Mouse (Mus musculus) lung, embryonic 14.5 days (tissue): ENCODE measurements around the gene Bend3. TPM values are rescaled to one million over a fixed set of nuclear protein-coding genes. Genes with fewer than 3 reads are reported as not detected.
A peak's percentile ranks its signal among the peaks of the same experiment; 100 is the strongest.

ENCODE experiments used
- ATAC-seq: fragments of 200-750 bp; cut with Nextera tagmentation; 2 replicates; pipeline ENCODE4 v1.8.0; 2017; ENCODE audit warnings: mild to moderate bottlenecking, moderate TSS enrichment, moderate library complexity; ENCODE audit not compliant: insufficient read depth
- DNase-seq: peaks from one replicate; pipeline ENCODE4 v3.0.0-alpha.2; 2015
- H3K27ac ChIP-seq: fragments of 300-500 bp; sonication (generic); 2 replicates; pipeline ENCODE4 v1.5.1; 2014; ENCODE audit warnings: low read depth, mild to moderate bottlenecking, moderate library complexity
- H3K27me3 ChIP-seq: fragments of 300-500 bp; sonication (generic); 2 replicates; pipeline ENCODE4 v1.6.1; 2014; ENCODE audit warnings: low read length, control low read depth; ENCODE audit not compliant: insufficient read depth
- H3K36me3 ChIP-seq: fragments of 300-500 bp; sonication (generic); 2 replicates; pipeline ENCODE4 v1.6.1; 2014; ENCODE audit warnings: control low read depth; ENCODE audit not compliant: insufficient read depth
- H3K4me1 ChIP-seq: fragments of 300-500 bp; sonication (generic); 2 replicates; pipeline ENCODE4 v1.6.1; 2014; ENCODE audit warnings: antibody characterized with exemption, control low read depth; ENCODE audit not compliant: insufficient read depth
- H3K4me2 ChIP-seq: fragments of 300-500 bp; sonication (generic); 2 replicates; pipeline ENCODE4 v1.6.1; 2014; ENCODE audit warnings: mild to moderate bottlenecking
- H3K4me3 ChIP-seq: fragments of 300-500 bp; sonication (generic); 2 replicates; pipeline ENCODE4 v1.5.1; 2014; ENCODE audit warnings: low read depth, low read length
- H3K9ac ChIP-seq: fragments of 300-500 bp; sonication (generic); 2 replicates; pipeline ENCODE4 v1.6.1; 2014
- H3K9me3 ChIP-seq: fragments of 300-500 bp; sonication (generic); 2 replicates; pipeline ENCODE4 v1.6.1; 2016; ENCODE audit warnings: low read depth, low read length, control low read depth
- CTCF ChIP-seq: IDR thresholded peaks from 2 replicates; pipeline ENCODE4 v1.5.1; 2016; ENCODE audit warnings: antibody characterized with exemption, low read depth
- WGBS: fragments of 180-500 bp; shearing (Covaris S2); extraction: QIAGEN DNeasy Blood & Tissue Kit; methylation state at CpG from one replicate; pipeline ENCODE4 v1.1.7; 2014; 5-methylcytosine and 5-hydroxymethylcytosine counted together
- polyA plus RNA-seq: library from polyadenylated mRNA; unstranded; fragments of >200 nt; fragmentation: Nextera tagmentation; extraction: Ambion mirVana; gene quantifications from 2 replicates; pipeline ENCODE4 v1.2.1, GENCODE M21; 2014

Bend3 gene
- polyA plus RNA-seq, 1 experiment from 2014 or later = 8.4 TPM

GRCm38 (mm10) chr10:43448656-43449055, 30.0 kb upstream of the Bend3 start:
- H3K36me3 ChIP-seq = no peaks in the 10 kb centered on the region
- no peak overlapping the region for H3K9ac ChIP-seq
- no peak overlapping the region for H3K4me3 ChIP-seq
- H3K4me1 ChIP-seq = no peaks in the 10 kb centered on the region
- no peak overlapping the region for H3K4me2 ChIP-seq
- no peaks in the 10 kb centered on the region for H3K27me3 ChIP-seq
- DNase-seq = no peak
- H3K9me3 ChIP-seq = no peaks in the 10 kb centered on the region
- H3K27ac ChIP-seq = no peak overlapping the region
- no peak for TF ChIP-seq CTCF
- ATAC-seq = no peak
- WGBS = 88% methylated on average over 3 of the region's 3 CpGs

DNA sequence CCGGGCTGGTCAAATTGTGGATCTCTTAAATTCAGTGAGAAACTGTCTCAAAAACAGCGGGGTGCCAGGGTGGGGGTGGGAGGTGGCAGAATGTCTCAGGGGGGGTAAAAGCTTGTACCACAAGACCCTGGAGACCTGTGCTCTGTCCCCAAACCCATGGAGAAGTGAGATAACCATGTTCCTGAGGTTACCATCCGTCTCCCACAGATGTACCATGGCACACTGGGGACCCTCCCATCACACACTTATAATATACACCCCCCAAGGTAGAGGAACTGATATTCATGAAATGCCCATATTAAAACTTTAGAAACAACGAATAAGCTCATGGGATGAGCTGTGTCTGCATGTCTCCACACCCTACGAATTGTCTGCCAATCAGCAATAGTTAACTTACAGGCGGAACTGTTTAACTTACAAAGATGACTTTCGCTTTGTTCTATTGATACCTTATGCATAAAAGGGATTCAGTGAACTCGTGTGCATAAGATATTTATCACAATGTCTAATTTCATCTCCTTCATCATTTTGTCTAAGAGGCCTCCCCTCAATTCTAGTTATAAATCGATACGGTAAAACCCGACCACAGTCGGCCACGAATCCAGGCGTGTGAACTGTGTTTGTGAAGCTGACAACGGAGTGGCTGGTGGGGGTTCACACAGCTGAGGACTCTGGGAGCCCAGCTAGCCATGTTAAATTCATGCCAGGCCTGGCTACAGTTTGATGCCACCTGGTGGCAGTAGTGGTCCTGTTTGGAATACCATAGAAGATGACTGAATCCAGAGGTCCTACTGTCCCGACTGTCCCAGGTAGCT, 26.6 kb upstream of the Bend3 start:
- Histone ChIP-seq H3K4me1 (no peaks in the 10 kb centered on the region), H3K27ac (no peak overlapping the region), H3K4me3 (peak overlapping the region; percentile 11), H3K9ac (peak overlapping the region; percentile 1; the same call in 1 of the 2 replicates), H3K4me2 (peak overlapping the region; percentile 54), H3K9me3 (no peaks in the 10 kb centered on the region), H3K27me3 (no peaks in the 10 kb centered on the region), H3K36me3 (no peaks in the 10 kb centered on the region)
- DNase-seq (peak; percentile 91), ATAC-seq (peak; percentile 56; the same call in 1 of the 2 replicates)
- 20% methylated on average over 16 of the region's 16 CpGs for WGBS
- TF ChIP-seq CTCF = peak; percentile 78

DNA sequence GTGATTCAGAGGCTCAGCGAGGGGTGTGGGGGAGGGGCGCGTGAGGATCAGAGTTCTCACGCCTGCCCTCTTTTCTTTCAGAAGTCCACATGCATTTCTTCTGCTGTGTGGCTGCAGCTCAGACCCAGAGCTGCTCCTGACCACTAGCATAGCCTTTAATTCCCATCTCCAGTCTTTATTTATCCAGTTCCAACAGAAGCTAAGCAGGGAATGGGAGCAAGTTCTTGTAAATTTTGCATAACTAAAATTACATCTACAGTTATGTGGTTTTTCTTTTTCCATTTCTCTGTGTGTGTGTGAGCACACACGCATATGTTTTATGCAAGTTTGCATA, 26.0 kb upstream of the Bend3 start:
- no peaks in the 10 kb centered on the region for H3K36me3 ChIP-seq
- WGBS = 18% methylated on average over 5 of the region's 5 CpGs
- H3K4me2 ChIP-seq = peak overlapping the region; percentile 54
- H3K4me1 ChIP-seq = no peaks in the 10 kb centered on the region
- H3K9ac ChIP-seq = peak overlapping the region; percentile 1; the same call in 1 of the 2 replicates
- ATAC-seq = no peak
- H3K27me3 ChIP-seq = no peaks in the 10 kb centered on the region
- DNase-seq = no peak
- no peaks in the 10 kb centered on the region for H3K9me3 ChIP-seq
- no peak overlapping the region for H3K27ac ChIP-seq
- no peak for TF ChIP-seq CTCF
- peak overlapping the region; percentile 11; the same call in 1 of the 2 replicates for H3K4me3 ChIP-seq

DNA sequence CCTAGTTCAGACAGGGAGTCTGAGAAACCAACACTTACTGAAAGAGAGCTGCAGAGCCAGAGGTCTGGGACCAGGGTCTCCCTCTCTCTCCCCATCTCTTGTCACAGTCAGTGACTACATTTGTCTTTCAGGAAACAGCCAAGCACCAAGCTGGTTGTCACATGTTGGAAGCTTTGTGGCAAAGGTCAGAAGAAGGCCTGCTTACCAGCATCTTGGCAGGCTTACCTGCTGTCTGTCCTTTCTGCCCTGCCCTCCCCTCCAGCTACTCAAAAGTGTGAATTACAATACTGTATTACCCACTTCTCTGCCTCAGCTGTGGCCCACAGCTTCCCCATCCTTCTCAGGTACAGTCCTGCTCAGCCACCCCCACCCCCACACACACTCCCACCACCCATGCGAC, 24.4 kb upstream of the Bend3 start:
- 75% methylated on average over 1 of the region's 1 CpGs for WGBS
- ATAC-seq (no peak), DNase-seq (no peak)
- Histone ChIP-seq H3K9ac (no peak overlapping the region), H3K36me3 (no peaks in the 10 kb centered on the region), H3K27me3 (no peaks in the 10 kb centered on the region), H3K27ac (no peak overlapping the region), H3K4me2 (no peak overlapping the region), H3K9me3 (no peaks in the 10 kb centered on the region), H3K4me1 (no peaks in the 10 kb centered on the region), H3K4me3 (no peak overlapping the region)
- no peak for TF ChIP-seq CTCF

GRCm38 (mm10) chr10:43454671-43455070, 24.0 kb upstream of the Bend3 start:
- H3K9ac ChIP-seq = no peak overlapping the region
- no peaks in the 10 kb centered on the region for H3K36me3 ChIP-seq
- no peak overlapping the region for H3K27ac ChIP-seq
- no peak for DNase-seq
- TF ChIP-seq CTCF = no peak
- ATAC-seq = no peak
- WGBS = 86% methylated on average over 3 of the region's 3 CpGs
- no peaks in the 10 kb centered on the region for H3K4me1 ChIP-seq
- H3K4me3 ChIP-seq = no peak overlapping the region
- H3K4me2 ChIP-seq = no peak overlapping the region
- no peaks in the 10 kb centered on the region for H3K27me3 ChIP-seq
- H3K9me3 ChIP-seq = no peaks in the 10 kb centered on the region

DNA sequence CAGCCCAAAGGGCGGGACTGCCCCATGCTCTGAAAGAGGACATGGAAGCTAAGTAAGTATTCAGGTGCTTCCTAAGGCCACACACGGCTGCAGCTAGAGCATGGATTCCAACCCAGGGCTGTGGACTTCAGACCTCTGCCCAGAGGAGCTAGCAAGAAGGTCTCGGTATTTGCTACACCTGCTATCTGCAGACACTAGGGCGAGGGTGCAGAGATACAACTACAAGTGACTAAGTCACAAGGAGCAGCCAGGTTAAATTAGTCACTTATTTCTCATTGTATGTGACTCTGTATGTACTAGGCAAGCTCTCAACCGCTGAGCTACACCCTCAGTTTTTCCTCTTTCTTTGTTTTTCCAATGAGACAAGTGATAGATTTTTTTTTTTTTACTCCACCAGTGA, 15.8 kb upstream of the Bend3 start:
- 68% methylated on average over 5 of the region's 5 CpGs for WGBS
- ATAC-seq (no peak), DNase-seq (no peak)
- no peak overlapping the region for H3K4me3 ChIP-seq
- no peak for TF ChIP-seq CTCF
- H3K9ac ChIP-seq = no peak overlapping the region
- H3K27me3 ChIP-seq = no peaks in the 10 kb centered on the region
- H3K9me3 ChIP-seq = no peaks in the 10 kb centered on the region
- H3K4me2 ChIP-seq = no peak overlapping the region
- no peak overlapping the region for H3K27ac ChIP-seq
- no peaks in the 10 kb centered on the region for H3K36me3 ChIP-seq
- no peaks in the 10 kb centered on the region for H3K4me1 ChIP-seq

DNA sequence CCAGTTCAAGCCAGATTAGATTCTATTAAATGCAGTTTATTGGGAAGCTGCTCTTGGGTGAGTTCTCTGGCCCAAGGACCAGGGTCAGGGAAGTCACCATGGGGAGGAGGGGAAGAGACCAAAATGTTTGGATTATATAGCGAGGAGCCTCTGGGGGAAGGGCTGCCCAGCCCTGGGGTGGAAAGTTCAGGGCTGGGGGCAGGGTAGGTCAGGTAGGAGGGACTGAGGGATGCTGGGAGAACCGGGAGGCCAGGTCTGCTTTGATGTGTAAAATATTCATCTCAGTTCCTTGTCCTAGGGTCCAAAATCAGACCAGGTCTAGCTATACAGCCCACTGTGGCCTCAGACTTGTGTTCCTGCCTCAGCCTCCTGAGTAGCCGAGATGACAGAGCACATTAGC, 15.4 kb upstream of the Bend3 start:
- ATAC-seq = no peak
- 35% methylated on average over 3 of the region's 3 CpGs for WGBS

More for the DNA sequence above, 15.4 kb upstream of the Bend3 start:
- no peaks in the 10 kb centered on the region for H3K36me3 ChIP-seq
- no peak overlapping the region for H3K4me2 ChIP-seq
- H3K9me3 ChIP-seq = no peaks in the 10 kb centered on the region
- no peak overlapping the region for H3K27ac ChIP-seq
- H3K4me3 ChIP-seq = no peak overlapping the region
- H3K27me3 ChIP-seq = no peaks in the 10 kb centered on the region
- no peak overlapping the region for H3K9ac ChIP-seq
- DNase-seq = no peak
- TF ChIP-seq CTCF = no peak
- H3K4me1 ChIP-seq = no peaks in the 10 kb centered on the region
